Mouse (Mus musculus) G1E (cell line): ENCODE results near the gene Scd1. TPM values are rescaled to one million over a fixed set of nuclear protein-coding genes. Genes with fewer than 3 reads are reported as not detected.

Experiments used
- ATAC-seq: 2 replicates; pipeline ENCODE4 v1.8.0; 2016; ENCODE audit warnings: mild to moderate bottlenecking; ENCODE audit not compliant: insufficient number of reproducible peaks, poor library complexity, low FRiP score, severe bottlenecking; ENCODE audit errors: extremely low read depth
- DNase-seq: peaks from one replicate; pipeline ENCODE4 v3.0.0; 2012; ENCODE audit warnings: low spot score
- H3K27me3 ChIP-seq: 2 replicates; pipeline ENCODE4 v1.6.1; 2012; ENCODE audit warnings: mild to moderate bottlenecking, low read length, inconsistent platforms; ENCODE audit not compliant: insufficient read depth
- H3K36me3 ChIP-seq: replicated peaks from 2 replicates; pipeline ENCODE3; 2012; ENCODE audit warnings: mild to moderate bottlenecking, inconsistent platforms
- H3K4me1 ChIP-seq: 2 replicates; pipeline ENCODE4 v1.6.1; 2012; ENCODE audit warnings: low read depth, low read length, inconsistent platforms, mixed read lengths; ENCODE audit not compliant: insufficient read depth
- H3K4me3 ChIP-seq: 2 replicates; pipeline ENCODE4 v1.5.1; 2012; ENCODE audit warnings: low read depth, mild to moderate bottlenecking, inconsistent platforms, low read length, moderate library complexity, mixed read lengths
- H3K9me3 ChIP-seq: replicated peaks from 2 replicates; pipeline ENCODE4 v1.6.1; 2012; ENCODE audit warnings: inconsistent platforms
- CTCF ChIP-seq: IDR thresholded peaks from 2 replicates; pipeline ENCODE4 v1.5.1; 2012; ENCODE audit warnings: low read depth, low read length, inconsistent platforms, mixed read lengths
- GATA1 ChIP-seq: IDR thresholded peaks from 2 replicates; pipeline ENCODE4 v1.6.1; 2012; ENCODE audit warnings: borderline replicate concordance, low read length, inconsistent platforms, mixed read lengths
- GATA2 ChIP-seq: IDR thresholded peaks from 2 replicates; pipeline ENCODE4 v1.6.1; 2012; ENCODE audit warnings: low read depth, low read length, inconsistent platforms, borderline replicate concordance
- POLR2AphosphoS5 ChIP-seq: IDR thresholded peaks from 2 replicates; pipeline ENCODE4 v1.6.1; 2012; ENCODE audit warnings: low read depth, low read length, inconsistent platforms; ENCODE audit not compliant: insufficient replicate concordance
- TAL1 ChIP-seq: conservative IDR thresholded peaks from 2 replicates; pipeline ENCODE4 v1.6.1; 2012; ENCODE audit warnings: low read depth, low read length, inconsistent platforms, mixed read lengths
- polyA plus RNA-seq: library from polyadenylated mRNA; stranded (reverse); fragments of >175 nt; gene quantifications from 2 replicates; pipeline ENCODE4 v1.2.3, GENCODE M21; 2012
- total RNA-seq, 2 experiments: library from RNA; stranded (forward) in 1 of 2; stranded (reverse) in 1 of 2; fragments of 200-1000 nt in 1 of 2; fragments of >200 nt in 1 of 2; fragmentation: Nextera tagmentation in 1 of 2; gene quantifications; 2 replicates each; pipeline ENCODE4 v1.2.3; 2014 to 2017

Gene Scd1
- total and polyA plus RNA-seq, 3 experiments, result 0.38 to 6.6 (median 6.4) TPM

DNA sequence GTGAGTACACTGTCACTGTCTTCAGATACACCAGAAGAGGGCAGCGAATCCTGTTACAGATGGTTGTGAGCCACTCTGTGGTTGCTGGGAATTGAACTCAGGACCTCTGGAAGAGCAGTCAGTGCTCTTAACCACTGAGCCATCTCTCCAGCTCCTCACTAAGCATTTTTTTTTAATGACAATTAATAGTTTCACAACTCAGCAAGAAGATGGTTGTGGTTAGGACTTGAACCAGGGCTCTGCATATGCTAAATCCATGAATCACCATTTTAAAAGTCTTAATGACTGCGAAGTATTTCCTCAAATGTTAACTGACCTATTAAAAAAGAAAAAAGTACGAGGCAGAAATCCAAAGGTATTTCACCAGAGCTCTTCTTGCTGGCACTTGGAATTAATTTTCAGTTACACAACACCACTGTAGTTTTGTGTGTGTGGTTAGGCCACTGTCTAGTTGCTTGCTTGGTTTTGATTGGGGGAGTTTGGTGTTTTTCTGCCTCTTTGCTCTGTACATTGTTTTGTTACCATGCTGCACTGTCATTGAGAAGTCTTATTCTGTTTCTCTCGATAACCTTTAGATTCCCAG lies 20.5 kb downstream of the Scd1 start:
- Histone ChIP-seq H3K9me3 (no peaks in the 10 kb centered on the region), H3K36me3 (no peaks in the 10 kb centered on the region), H3K27me3 (no peaks in the 10 kb centered on the region), H3K4me1 (peaks cover 62% of the 10 kb centered on the region), H3K4me3 (no peak overlapping the region)
- DNase-seq, result no peak
- ATAC-seq, result no peak
- no peak for TF ChIP-seq POLR2AphosphoS5
- no peak for TF ChIP-seq GATA1
- no peak for TF ChIP-seq GATA2
- TF ChIP-seq CTCF, result no peak
- TF ChIP-seq TAL1, result no peak

DNA sequence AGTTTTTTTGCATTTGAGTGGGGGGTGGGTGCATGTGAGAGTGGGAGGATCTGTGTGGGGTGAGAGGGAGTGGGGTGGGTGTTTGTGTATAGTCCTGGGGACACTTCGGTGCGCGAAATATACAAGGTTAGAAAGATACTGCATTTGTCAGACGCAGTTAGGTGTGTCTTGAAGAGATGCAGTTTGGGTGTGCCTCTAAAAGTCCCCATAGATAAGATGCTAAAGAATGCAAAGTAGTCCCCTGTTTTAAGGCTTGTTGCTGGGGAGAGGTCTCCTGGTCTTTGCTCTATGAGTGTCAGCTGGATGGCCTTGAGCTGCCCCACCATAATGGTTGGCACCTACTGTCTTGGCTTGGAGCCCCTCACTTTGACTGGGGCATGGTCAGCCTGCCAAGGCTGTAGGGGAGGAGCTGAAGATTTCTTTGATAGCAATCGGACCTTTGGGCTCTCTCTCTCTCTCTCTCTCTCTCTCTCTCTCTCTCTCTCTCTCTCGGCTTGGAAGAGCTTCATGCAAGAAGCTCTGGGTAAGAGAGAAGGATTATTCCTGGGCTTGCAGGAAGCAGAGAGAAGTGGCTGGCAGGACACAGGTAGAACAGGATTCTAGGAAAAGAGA lies 21.7 kb downstream of the Scd1 start:
- Histone ChIP-seq H3K4me3 (no peak overlapping the region), H3K4me1 (peaks cover 61% of the 10 kb centered on the region), H3K9me3 (no peaks in the 10 kb centered on the region), H3K27me3 (no peaks in the 10 kb centered on the region), H3K36me3 (no peaks in the 10 kb centered on the region)
- DNase-seq, result no peak
- TF ChIP-seq CTCF (no peak), GATA1 (no peak), POLR2AphosphoS5 (no peak), TAL1 (no peak), GATA2 (no peak)
- no peak for ATAC-seq

- Histone ChIP-seq H3K36me3 (no peaks in the 10 kb centered on the region), H3K4me1 (peaks cover 43% of the 10 kb centered on the region), H3K4me3 (no peak overlapping the region), H3K27me3 (peaks cover 9% of the 10 kb centered on the region; the same call in 1 of the 2 replicates), H3K9me3 (no peaks in the 10 kb centered on the region)
- TF ChIP-seq CTCF (no peak), GATA2 (no peak), POLR2AphosphoS5 (no peak), GATA1 (no peak), TAL1 (no peak)
- DNase-seq, result no peak
- ATAC-seq, result no peak
These were observed 24.9 kb downstream of the Scd1 start for GRCm38 (mm10) chr19:44382682-44383321.

GRCm38 (mm10) chr19:44380065-44380464 lies 27.6 kb downstream of the Scd1 start:
- peaks cover 33% of the 10 kb centered on the region for H3K4me1 ChIP-seq
- no peaks in the 10 kb centered on the region for H3K9me3 ChIP-seq
- ATAC-seq (no peak), DNase-seq (no peak)
- TF ChIP-seq GATA1, result no peak
- TF ChIP-seq CTCF, result no peak
- no peak for TF ChIP-seq GATA2
- TF ChIP-seq POLR2AphosphoS5, result no peak
- no peak for TF ChIP-seq TAL1
- H3K36me3 ChIP-seq, result no peaks in the 10 kb centered on the region
- H3K4me3 ChIP-seq, result no peak overlapping the region
- H3K27me3 ChIP-seq, result peaks cover 9% of the 10 kb centered on the region; the same call in 1 of the 2 replicates

DNA sequence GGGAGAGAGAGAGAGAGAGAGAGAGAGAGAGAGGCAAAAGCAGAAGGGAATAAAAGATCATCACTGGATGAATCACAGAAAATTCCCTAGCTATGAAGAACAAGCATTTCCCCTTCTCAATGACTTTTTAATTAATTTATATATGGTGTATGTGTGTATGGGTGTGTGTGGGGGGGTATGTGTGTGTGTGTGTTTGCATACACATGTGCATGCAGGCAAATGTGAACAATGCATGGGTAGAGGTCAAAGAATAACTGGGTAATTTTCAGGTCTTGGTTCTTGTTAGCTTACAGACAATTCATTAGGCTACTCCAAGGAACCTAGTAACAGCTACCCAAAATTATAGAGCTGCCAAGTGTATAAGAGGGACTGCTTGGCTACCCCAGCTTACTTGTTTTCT lies 28.6 kb downstream of the Scd1 start:
- TF ChIP-seq CTCF, result no peak
- no peak for TF ChIP-seq TAL1
- no peak for TF ChIP-seq GATA1
- TF ChIP-seq GATA2, result no peak
- no peak for TF ChIP-seq POLR2AphosphoS5
- no peak for DNase-seq
- ATAC-seq, result no peak
- Histone ChIP-seq H3K27me3 (peaks cover 9% of the 10 kb centered on the region; the same call in 1 of the 2 replicates), H3K4me3 (no peak overlapping the region), H3K9me3 (no peaks in the 10 kb centered on the region), H3K4me1 (peaks cover 23% of the 10 kb centered on the region), H3K36me3 (no peaks in the 10 kb centered on the region)
